Mouse (Mus musculus): ENCODE measurements around the gene Trim11.
"Not testable (repeated sequence)": the region's sequence is repeated elsewhere in the genome, so short reads cannot be mapped to it uniquely, and the experiment has no call there.

Gene Trim11

GRCm38 (mm10) chr11:58978027-58978705, at the start of gene Trim11:
TSS of gene Trim11 (plus strand) at chr11:58978093.
- peak in 1 of 2 experiments; percentile 30 for DNase-seq (ENCODE audit: low read depth in 1 of 2, low spot score in 2 of 2)

GRCm38 (mm10) chr11:58929055-58929454, 48.8 kb upstream of the Trim11 start:
- DNase-seq (ENCODE audit: low read depth in 1 of 2, low spot score in 2 of 2): no peak

- no peak for DNase-seq (ENCODE audit: low read depth in 1 of 2, low spot score in 2 of 2)
These were observed 48.3 kb upstream of the Trim11 start for GRCm38 (mm10) chr11:58929641-58930040.

- DNase-seq (ENCODE audit: low read depth in 1 of 2, low spot score in 2 of 2): no peak
These were observed 47.6 kb upstream of the Trim11 start for GRCm38 (mm10) chr11:58930254-58930653.

- DNase-seq (ENCODE audit: low read depth in 1 of 2, low spot score in 2 of 2): no peak
These were observed 46.3 kb upstream of the Trim11 start for GRCm38 (mm10) chr11:58931576-58931975.

GRCm38 (mm10) chr11:58937909-58938308, 40.0 kb upstream of the Trim11 start:
- no peak for DNase-seq (ENCODE audit: low read depth in 1 of 2, low spot score in 2 of 2)

GRCm38 (mm10) chr11:58938322-58939087, 39.4 kb upstream of the Trim11 start, which contains the start of gene Rnf187:
TSS of gene Rnf187 (minus strand) at chr11:58938916.
- peak; percentile 52 to 69 for DNase-seq (ENCODE audit: low read depth in 1 of 2, low spot score in 2 of 2)

GRCm38 (mm10) chr11:58939088-58939439, 38.8 kb upstream of the Trim11 start:
- DNase-seq (ENCODE audit: low read depth in 1 of 2, low spot score in 2 of 2): no peak

- DNase-seq (ENCODE audit: low read depth in 1 of 2, low spot score in 2 of 2): no peak
These were observed 33.8 kb upstream of the Trim11 start for GRCm38 (mm10) chr11:58944136-58944535.

GRCm38 (mm10) chr11:58947306-58947705, 30.6 kb upstream of the Trim11 start:
- no peak for DNase-seq (ENCODE audit: low read depth in 1 of 2, low spot score in 2 of 2)

GRCm38 (mm10) chr11:58947798-58948528, 29.9 kb upstream of the Trim11 start:
- DNase-seq (ENCODE audit: low read depth in 1 of 2, low spot score in 2 of 2): no peak

- DNase-seq (ENCODE audit: low read depth in 1 of 2, low spot score in 2 of 2): no peak
These were observed 29.1 kb upstream of the Trim11 start, which contains the start of gene Hist3h2ba for GRCm38 (mm10) chr11:58948542-58949479. TSS of gene Hist3h2ba (plus strand) at chr11:58948920.

- no peak for DNase-seq (ENCODE audit: low read depth in 1 of 2, low spot score in 2 of 2)
These were observed 28.1 kb upstream of the Trim11 start for GRCm38 (mm10) chr11:58949480-58950431.

- DNase-seq (ENCODE audit: low read depth in 1 of 2, low spot score in 2 of 2): no peak
These were observed 26.7 kb upstream of the Trim11 start for GRCm38 (mm10) chr11:58951210-58951609.

GRCm38 (mm10) chr11:58953351-58954169, 24.3 kb upstream of the Trim11 start:
- no peak for DNase-seq (ENCODE audit: low read depth in 1 of 2, low spot score in 2 of 2)

- not testable (repeated sequence) for DNase-seq (ENCODE audit: low read depth in 1 of 2, low spot score in 2 of 2)
These were observed 23.8 kb upstream of the Trim11 start for GRCm38 (mm10) chr11:58954170-58954419.

GRCm38 (mm10) chr11:58954420-58955142, 23.3 kb upstream of the Trim11 start, which contains the start of the genes Hist3h2a and Trim17:
TSS of gene Hist3h2a (plus strand) at chr11:58954685.
TSS of gene Trim17 (plus strand) at chr11:58954685.
- DNase-seq (ENCODE audit: low read depth in 1 of 2, low spot score in 2 of 2): peak; percentile 66 to 80
